Mouse (Mus musculus) heart, embryonic 16.5 days (tissue): ENCODE data around the gene Pkmyt1. TPM values are rescaled to one million over a fixed set of nuclear protein-coding genes. Genes with fewer than 3 reads are reported as not detected.
A peak's percentile ranks its signal among the peaks of the same experiment; 100 is the strongest.

Experiments
- ATAC-seq: fragments of 200-750 bp; cut with Nextera tagmentation; replicated peaks from 2 replicates; pipeline ENCODE4 v1.8.0; 2017; ENCODE audit warnings: moderate number of reproducible peaks; ENCODE audit not compliant: insufficient read depth, low FRiP score; ENCODE audit errors: extremely low read depth
- H3K27ac ChIP-seq: fragments of 300-500 bp; sonication (generic); 2 replicates; pipeline ENCODE4 v1.5.1; 2014; ENCODE audit warnings: mild to moderate bottlenecking, low read length, control low read depth, moderate library complexity
- H3K27me3 ChIP-seq: fragments of 300-500 bp; sonication (generic); 2 replicates; pipeline ENCODE4 v1.6.1; 2014; ENCODE audit warnings: low read length, mixed read lengths; ENCODE audit not compliant: control insufficient read depth, insufficient read depth
- H3K36me3 ChIP-seq: fragments of 300-500 bp; sonication (generic); 2 replicates; pipeline ENCODE4 v1.6.1; 2014; ENCODE audit not compliant: control insufficient read depth, insufficient read depth
- H3K4me1 ChIP-seq: fragments of 300-500 bp; sonication (generic); 2 replicates; pipeline ENCODE4 v1.6.1; 2014; ENCODE audit warnings: low read length, mixed read lengths; ENCODE audit not compliant: control insufficient read depth, insufficient read depth
- H3K4me2 ChIP-seq: fragments of 300-500 bp; sonication (generic); 2 replicates; pipeline ENCODE4 v1.6.1; 2014; ENCODE audit warnings: low read depth, mild to moderate bottlenecking, control low read depth, low read length
- H3K4me3 ChIP-seq: fragments of 300-500 bp; sonication (generic); 2 replicates; pipeline ENCODE4 v1.5.1; 2014; ENCODE audit warnings: mild to moderate bottlenecking, control low read depth, low read length
- H3K9ac ChIP-seq: fragments of 300-500 bp; sonication (generic); 2 replicates; pipeline ENCODE4 v1.6.1; 2014; ENCODE audit warnings: low read length, control low read depth
- H3K9me3 ChIP-seq: fragments of 300-500 bp; sonication (generic); replicated peaks from 2 replicates; pipeline ENCODE4 v1.6.1; 2016; ENCODE audit warnings: low read length; ENCODE audit not compliant: control insufficient read depth
- WGBS: fragments of 180-500 bp; shearing (Covaris S2); extraction: QIAGEN DNeasy Blood & Tissue Kit; methylation state at CpG from one replicate; pipeline ENCODE4 v1.1.7; 2014; 5-methylcytosine and 5-hydroxymethylcytosine counted together
- polyA plus RNA-seq: library from polyadenylated mRNA; unstranded; fragments of >200 nt; fragmentation: Nextera tagmentation; extraction: Ambion mirVana; gene quantifications from 2 replicates; pipeline ENCODE4 v1.2.1, GENCODE M21; 2015

Gene Pkmyt1
- 29.7 and 33.3 TPM in 2 replicates for polyA plus RNA-seq

DNA sequence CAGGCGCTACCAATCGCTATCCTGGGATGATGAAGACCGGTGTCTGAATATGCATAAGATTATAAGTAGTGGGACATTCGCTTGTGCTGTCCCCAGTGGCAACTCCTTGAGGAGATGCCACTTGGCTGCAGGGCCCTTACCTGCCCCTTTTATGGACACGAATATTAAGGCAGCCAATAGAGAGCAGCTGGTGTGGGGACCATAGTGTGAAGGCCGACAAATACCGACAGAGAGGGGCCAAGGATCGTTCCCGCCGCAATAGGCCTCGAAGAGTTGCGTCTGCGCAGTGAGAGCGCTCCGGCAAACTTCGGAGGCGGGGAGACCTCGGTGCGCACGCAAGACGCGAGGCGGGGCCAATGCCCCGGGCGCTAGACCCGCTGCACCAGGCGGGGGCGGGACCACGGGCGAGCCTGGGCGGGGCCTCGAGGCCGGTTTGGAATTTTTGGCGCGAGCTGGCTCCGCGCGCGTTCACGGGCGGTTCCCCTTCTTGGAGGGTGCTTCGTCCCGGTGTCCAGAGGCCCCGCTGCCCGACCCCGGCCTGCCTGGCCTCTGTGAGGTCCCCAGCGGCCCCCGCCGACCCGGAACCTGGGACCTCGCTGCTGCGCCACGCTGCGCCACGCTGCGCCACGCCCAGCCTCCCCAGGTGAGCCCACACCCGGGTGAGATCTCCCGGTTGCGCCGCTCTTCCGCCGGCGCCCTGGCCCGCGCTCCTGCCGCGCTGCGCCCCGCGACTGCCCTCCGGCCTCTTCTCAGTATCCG, at the start of gene Pkmyt1:
Pkmyt1 (plus strand) TSS at position 338 of the 759 bp plus-strand sequence.
- H3K4me2 ChIP-seq = peak within 1 kb of the TSS; percentile 62
- WGBS = 1% methylated on average over 73 of the region's 73 CpGs

GRCm38 (mm10) chr17:23676473-23677031, 49.6 kb upstream of the Pkmyt1 start:
- Histone ChIP-seq H3K4me1 (peaks cover 35% of the 10 kb centered on the region), H3K36me3 (no peaks in the 10 kb centered on the region), H3K9ac (peak overlapping the region; percentile 91), H3K4me2 (peak overlapping the region; percentile 92), H3K27me3 (peaks cover 33% of the 10 kb centered on the region), H3K4me3 (peak overlapping the region; percentile 84), H3K27ac (peak overlapping the region; percentile 94), H3K9me3 (no peaks in the 10 kb centered on the region)
- WGBS = under 1% methylated on average over 37 of the region's 37 CpGs
- ATAC-seq = peak; percentile 33

More for the DNA sequence above, at the start of gene Pkmyt1:
- peak within 1 kb of the TSS; percentile 77 for H3K4me3 ChIP-seq
- peak within 1 kb of the TSS; percentile 80 for H3K27ac ChIP-seq
- no peaks in the 10 kb centered on the region for H3K36me3 ChIP-seq
- H3K27me3 ChIP-seq = no peaks in the 10 kb centered on the region
- H3K4me1 ChIP-seq = peaks cover 10% of the 10 kb centered on the region
- ATAC-seq = peak; percentile 97
- H3K9ac ChIP-seq = peak within 1 kb of the TSS; percentile 78
- H3K9me3 ChIP-seq = no peaks in the 10 kb centered on the region

DNA sequence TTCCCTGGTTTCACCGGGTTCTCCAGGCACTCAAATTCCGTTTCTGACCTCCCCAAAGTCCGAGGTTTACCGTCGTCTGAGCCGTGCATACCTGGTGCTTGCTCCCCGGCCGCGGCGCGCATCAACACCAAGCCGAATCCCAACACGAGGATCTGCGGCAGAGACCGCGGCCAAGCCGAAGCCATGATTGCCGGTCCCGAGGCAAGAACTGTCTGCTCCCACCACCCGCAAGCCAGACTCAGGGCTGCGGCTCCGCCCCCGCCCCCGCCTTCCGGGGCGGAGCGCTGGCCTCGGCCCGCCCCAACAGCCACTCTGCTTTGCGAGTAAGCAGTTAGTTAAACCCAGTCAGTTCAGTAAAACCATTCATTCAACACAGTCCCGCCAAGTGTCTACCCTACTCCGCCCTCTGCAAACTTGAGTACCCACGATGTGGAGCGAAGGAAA, 48.9 kb upstream of the Pkmyt1 start, which contains the start of gene Tnfrsf12a:
Tnfrsf12a (minus strand) TSS at position 233 of the 444 bp plus-strand sequence.
- Histone ChIP-seq H3K27me3 (peaks cover 36% of the 10 kb centered on the region), H3K36me3 (no peaks in the 10 kb centered on the region), H3K27ac (peak within 1 kb of the TSS; percentile 94), H3K4me1 (peaks cover 32% of the 10 kb centered on the region), H3K9ac (peak within 1 kb of the TSS; percentile 91), H3K4me3 (peak within 1 kb of the TSS; percentile 84), H3K4me2 (peak within 1 kb of the TSS; percentile 92), H3K9me3 (no peaks in the 10 kb centered on the region)
- under 1% methylated on average over 34 of the region's 34 CpGs for WGBS
- ATAC-seq = peak; percentile 45; the same call in 1 of the 2 replicates

GRCm38 (mm10) chr17:23679127-23679835, 46.9 kb upstream of the Pkmyt1 start, which contains the start of gene Cldn6:
TSS of gene Cldn6 (plus strand) at chr17:23679249.
- 4% methylated on average over 37 of the region's 38 CpGs for WGBS
- no peak within 1 kb of the TSS for H3K27ac ChIP-seq

GRCm38 (mm10) chr17:23680336-23680735, 45.8 kb upstream of the Pkmyt1 start:
- no peak overlapping the region for H3K4me3 ChIP-seq
- no peak overlapping the region for H3K4me2 ChIP-seq
- H3K27ac ChIP-seq = no peak overlapping the region
- H3K9me3 ChIP-seq = no peaks in the 10 kb centered on the region
- H3K9ac ChIP-seq = no peak overlapping the region
- peaks cover 58% of the 10 kb centered on the region for H3K27me3 ChIP-seq
- ATAC-seq = no peak
- H3K36me3 ChIP-seq = no peaks in the 10 kb centered on the region
- H3K4me1 ChIP-seq = peaks cover 14% of the 10 kb centered on the region
- WGBS = 57% methylated on average over 9 of the region's 9 CpGs

More at GRCm38 (mm10) chr17:23679127-23679835, 46.9 kb upstream of the Pkmyt1 start, which contains the start of gene Cldn6:
- Histone ChIP-seq H3K36me3 (no peaks in the 10 kb centered on the region), H3K9me3 (no peaks in the 10 kb centered on the region), H3K4me1 (peaks cover 22% of the 10 kb centered on the region), H3K4me2 (peak within 1 kb of the TSS; percentile 29), H3K4me3 (peak within 1 kb of the TSS; percentile 25), H3K27me3 (peaks cover 54% of the 10 kb centered on the region), H3K9ac (no peak within 1 kb of the TSS)
- ATAC-seq = no peak

DNA sequence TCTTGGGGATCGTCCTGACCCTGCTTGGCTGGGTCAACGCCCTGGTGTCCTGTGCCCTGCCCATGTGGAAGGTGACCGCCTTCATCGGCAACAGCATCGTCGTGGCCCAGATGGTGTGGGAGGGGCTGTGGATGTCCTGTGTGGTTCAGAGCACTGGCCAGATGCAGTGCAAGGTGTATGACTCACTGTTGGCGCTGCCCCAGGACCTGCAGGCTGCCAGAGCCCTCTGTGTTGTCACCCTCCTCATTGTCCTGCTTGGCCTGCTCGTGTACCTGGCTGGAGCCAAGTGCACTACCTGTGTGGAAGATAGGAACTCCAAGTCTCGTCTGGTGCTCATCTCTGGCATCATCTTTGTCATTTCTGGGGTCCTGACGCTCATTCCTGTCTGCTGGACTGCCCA, 45.0 kb upstream of the Pkmyt1 start:
- Histone ChIP-seq H3K27ac (no peak overlapping the region), H3K27me3 (peaks cover 58% of the 10 kb centered on the region), H3K9ac (no peak overlapping the region), H3K4me1 (peaks cover 7% of the 10 kb centered on the region), H3K4me2 (no peak overlapping the region), H3K9me3 (no peaks in the 10 kb centered on the region), H3K4me3 (no peak overlapping the region), H3K36me3 (no peaks in the 10 kb centered on the region)
- ATAC-seq = no peak
- 50% methylated on average over 10 of the region's 10 CpGs for WGBS

DNA sequence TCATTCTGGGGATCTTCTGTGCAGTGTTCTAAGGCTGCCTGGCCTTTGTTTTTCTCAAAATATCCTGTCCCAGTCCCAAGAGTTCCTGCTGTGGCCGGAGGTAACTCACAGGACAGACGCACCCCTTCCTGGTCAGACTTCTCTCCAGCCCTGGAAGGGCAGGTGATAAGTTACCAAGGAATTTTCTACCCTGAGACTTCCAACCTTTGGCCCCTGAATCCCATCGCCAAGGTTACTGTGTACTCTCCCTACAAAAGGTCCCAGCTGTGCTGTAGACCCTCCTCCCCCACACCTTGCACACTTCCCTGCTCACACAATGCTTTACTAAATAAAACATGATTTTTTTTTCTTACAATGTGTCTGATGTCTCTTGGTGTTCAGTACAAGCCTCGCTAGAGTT, 44.0 kb upstream of the Pkmyt1 start:
- no peak for ATAC-seq
- no peaks in the 10 kb centered on the region for H3K9me3 ChIP-seq
- no peak overlapping the region for H3K27ac ChIP-seq
- H3K4me1 ChIP-seq = peaks cover 7% of the 10 kb centered on the region; the same call in 1 of the 2 replicates
- peaks cover 58% of the 10 kb centered on the region for H3K27me3 ChIP-seq
- no peak overlapping the region for H3K4me3 ChIP-seq
- WGBS = 46% methylated on average over 4 of the region's 4 CpGs
- H3K36me3 ChIP-seq = no peaks in the 10 kb centered on the region
- no peak overlapping the region for H3K4me2 ChIP-seq
- no peak overlapping the region for H3K9ac ChIP-seq

- H3K27me3 ChIP-seq = peaks cover 58% of the 10 kb centered on the region
- no peak overlapping the region for H3K4me2 ChIP-seq
- H3K27ac ChIP-seq = no peak overlapping the region
- H3K36me3 ChIP-seq = no peaks in the 10 kb centered on the region
- H3K9ac ChIP-seq = no peak overlapping the region
- H3K4me3 ChIP-seq = no peak overlapping the region
- peaks cover 6% of the 10 kb centered on the region; the same call in 1 of the 2 replicates for H3K4me1 ChIP-seq
- ATAC-seq = no peak
- no peaks in the 10 kb centered on the region for H3K9me3 ChIP-seq
- 58% methylated on average over 3 of the region's 3 CpGs for WGBS
Measured at GRCm38 (mm10) chr17:23682530-23682929, 43.6 kb upstream of the Pkmyt1 start.
